Mouse (Mus musculus): ENCODE data around the gene Dennd6b. TPM values are rescaled to one million over a fixed set of nuclear protein-coding genes. Genes with fewer than 3 reads are reported as not detected.
A peak's percentile ranks its signal among the peaks of the same experiment; 100 is the strongest.

Dennd6b gene
- total and polyA plus RNA-seq, 3 experiments = 6.1 to 11.4 TPM; not detected in 1

DNA sequence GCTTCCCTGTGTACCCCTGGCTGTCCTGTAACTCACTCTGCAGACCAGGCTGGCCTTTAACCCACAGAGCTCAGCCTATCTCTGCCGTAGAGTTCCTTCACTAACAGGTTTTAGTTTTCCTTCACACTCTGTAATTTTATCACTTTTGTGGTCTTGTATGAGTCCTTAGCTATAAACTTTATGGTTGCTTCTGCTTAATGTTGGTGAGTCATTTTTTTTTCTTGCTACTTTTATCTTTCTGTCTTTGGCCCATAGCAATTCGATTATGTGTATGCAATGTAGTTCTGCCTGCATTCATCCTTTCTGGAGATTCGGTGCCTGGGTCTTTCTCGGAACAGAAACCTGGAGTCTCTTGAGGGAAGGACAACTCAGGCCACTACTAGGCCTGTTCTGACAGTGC lies 11.2 kb upstream of the Dennd6b start:
- Histone ChIP-seq H3K27ac (ENCODE audit: control insufficient read depth, low read depth, low read length) (peak overlapping the region; percentile 62), H3K4me1 (ENCODE audit: control insufficient read depth in 1 of 2, insufficient read depth in 2 of 2, low read length in 2 of 2) (peaks cover under 1 to 3% of the 10 kb centered on the region in 2 experiments; a peak in 3 of 4 replicates), H3K9me3 (replicated peaks; ENCODE audit: insufficient read depth, low read length) (no peaks in the 10 kb centered on the region), H3K4me3 (ENCODE audit: control insufficient read depth in 1 of 2, insufficient read depth in 1 of 2, low read depth in 2 of 2, low read length in 2 of 2) (no peak overlapping the region), H3K79me2 (ENCODE audit: control insufficient read depth, insufficient read depth, low read length, poor library complexity) (peaks cover 8% of the 10 kb centered on the region), H3K36me3 (ENCODE audit: control insufficient read depth in 1 of 2, insufficient read depth in 2 of 2, low read length in 2 of 2) (peaks cover 0 to 4% of the 10 kb centered on the region in 2 experiments; a peak in 2 of 4 replicates), H3K27me3 (ENCODE audit: control insufficient read depth in 1 of 2, insufficient read depth in 2 of 2, low read length in 2 of 2) (no peaks in the 10 kb centered on the region), H3K9ac (ENCODE audit: control insufficient read depth, low read depth, low read length, poor library complexity, severe bottlenecking) (no peak overlapping the region)
- peak; percentile 55 for DNase-seq (ENCODE audit: low read depth, low spot score)
- TF ChIP-seq TAL1 (IDR thresholded peaks at IDR 0.05; ENCODE audit: low read length) (no peak), GATA1 (IDR thresholded peaks at IDR 0.05; ENCODE audit: low read depth, low read length) (peak; percentile 29; the same call in 1 of the 2 replicates), ZKSCAN1 (IDR thresholded peaks at IDR 0.05; ENCODE audit: low read depth, low read length) (no peak), MYC (IDR thresholded peaks at IDR 0.05; ENCODE audit: low read depth, low read length) (no peak), GABPA (IDR thresholded peaks at IDR 0.05; ENCODE audit: low read depth, low read length) (no peak), SIN3A (IDR thresholded peaks at IDR 0.05; ENCODE audit: low read length) (0 out of 2 replicates have a peak, but pooled peaks have one; percentile 36), NELFE (IDR thresholded peaks at IDR 0.05; ENCODE audit: low read depth, low read length) (no peak), CTCF (IDR thresholded peaks at IDR 0.05 in 2 of 3, conservative IDR thresholded peaks at IDR 0.05 in 1 of 3; ENCODE audit: control insufficient read depth in 1 of 3, insufficient read depth in 1 of 3, low read depth in 2 of 3, low read length in 3 of 3, poor library complexity in 1 of 3, severe bottlenecking in 1 of 3) (no peak), NRF1 (IDR thresholded peaks at IDR 0.05; ENCODE audit: insufficient read depth, low read depth, low read length, poor library complexity, severe bottlenecking) (no peak), MXI1 (IDR thresholded peaks at IDR 0.05; ENCODE audit: low read depth, low read length) (no peak), RCOR1 (IDR thresholded peaks at IDR 0.05; ENCODE audit: low read depth, low read length) (no peak), ZNF384 (IDR thresholded peaks at IDR 0.05; ENCODE audit: low read depth, low read length) (peak; percentile 83), ZC3H11A (IDR thresholded peaks at IDR 0.05; ENCODE audit: low read depth, low read length) (no peak), USF2 (IDR thresholded peaks at IDR 0.05; ENCODE audit: borderline replicate concordance in 1 of 2, insufficient read depth in 1 of 2, low read depth in 1 of 2, low read length in 2 of 2) (no peak), KAT2A (conservative IDR thresholded peaks at IDR 0.05; ENCODE audit: low read depth, low read length) (no peak), BHLHE40 (IDR thresholded peaks at IDR 0.05; ENCODE audit: borderline replicate concordance, low read depth, low read length) (no peak), EP300 (IDR thresholded peaks at IDR 0.05; ENCODE audit: low read depth in 1 of 2, low read length in 2 of 2) (peak in 1 of 2 experiments; percentile 41; a peak in 1 of 4 replicates), USF1 (IDR thresholded peaks at IDR 0.05; ENCODE audit: low read depth, low read length) (no peak), MEF2A (IDR thresholded peaks at IDR 0.05; ENCODE audit: extremely low read depth, insufficient replicate concordance, low read depth, low read length, poor library complexity, severe bottlenecking) (no peak), TBP (IDR thresholded peaks at IDR 0.05; ENCODE audit: low read depth, low read length) (no peak), RAD21 (IDR thresholded peaks at IDR 0.05; ENCODE audit: low read depth, low read length) (no peak), POLR2AphosphoS5 (IDR thresholded peaks at IDR 0.05; ENCODE audit: borderline replicate concordance, low read depth, low read length) (no peak), SMC3 (IDR thresholded peaks at IDR 0.05; ENCODE audit: low read depth, low read length) (no peak), POLR2AphosphoS2 (IDR thresholded peaks at IDR 0.05; ENCODE audit: low read length) (no peak), ETS1 (IDR thresholded peaks at IDR 0.05; ENCODE audit: low read depth, low read length) (0 out of 2 replicates have a peak, but pooled peaks have one; percentile 8), MAX (IDR thresholded peaks at IDR 0.05; ENCODE audit: low read length) (no peak)

Measured in MEL (cell line).